Comparison of ENCODE assay signal across 13 mouse cellular contexts in genomic region chr10:117111455-117111854, GRCm38 (mm10). TPM values are rescaled to one million over a fixed set of nuclear protein-coding genes. Genes with fewer than 3 reads are reported as not detected.
DNase-seq lines count a peak whose midpoint lies in the region; ATAC-seq and TF ChIP-seq lines count a peak whose summit lies in the region.
"Had no signal": no experiment of that assay in that cellular context is flagged by ENCODE, and none has a peak within 500 bp of the region (broad histone marks: within the 10 kb centered on the region; RNA-seq: fewer than 3 reads in every experiment).

No protein-coding gene starts in this region.

- no peak overlapping the region for H3K9ac ChIP-seq in hindbrain, embryonic 11.5 days (ENCODE audit: low read depth, low read length)
- no peak overlapping the region for H3K9ac ChIP-seq in hindbrain, embryonic 13.5 days
- H3K9ac ChIP-seq in liver, embryonic 14.5 days (replicated peaks) = no peak overlapping the region
- H3K9ac ChIP-seq: embryonic facial prominence, embryonic 15.5 days had no signal

- H3K36me3 ChIP-seq in hindbrain, embryonic 11.5 days (ENCODE audit: control insufficient read depth, insufficient read depth, low read length) = no peaks in the 10 kb centered on the region
- H3K36me3 ChIP-seq in hindbrain, embryonic 13.5 days = no peaks in the 10 kb centered on the region
- H3K36me3 ChIP-seq in liver, embryonic 14.5 days (replicated peaks; ENCODE audit: control insufficient read depth, insufficient read depth, low read depth) = no peaks in the 10 kb centered on the region; the same call in 1 of the 2 replicates

- no peak overlapping the region for H3K27ac ChIP-seq in hindbrain, embryonic 11.5 days (ENCODE audit: low read depth, low read length)
- H3K27ac ChIP-seq in hindbrain, embryonic 13.5 days = no peak overlapping the region
- H3K27ac ChIP-seq in liver, embryonic 14.5 days = peak overlapping the region; percentile 72
- H3K27ac ChIP-seq: embryonic facial prominence, embryonic 15.5 days had no signal

- H3K27me3 ChIP-seq in hindbrain, embryonic 11.5 days (ENCODE audit: control insufficient read depth, insufficient read depth, low read length) = no peaks in the 10 kb centered on the region
- H3K27me3 ChIP-seq in hindbrain, embryonic 13.5 days = no peaks in the 10 kb centered on the region
- no peaks in the 10 kb centered on the region for H3K27me3 ChIP-seq in liver, embryonic 14.5 days (ENCODE audit: control insufficient read depth, insufficient read depth, low read length)
- H3K27me3 ChIP-seq: embryonic facial prominence, embryonic 15.5 days had no signal

- no peak overlapping the region for H3K4me3 ChIP-seq in hindbrain, embryonic 11.5 days (ENCODE audit: low read depth, low read length)
- no peak overlapping the region for H3K4me3 ChIP-seq in hindbrain, embryonic 13.5 days
- no peak overlapping the region for H3K4me3 ChIP-seq in liver, embryonic 14.5 days (ENCODE audit: insufficient read depth in 1 of 2, low read depth in 2 of 2, low read length in 2 of 2)
- H3K4me3 ChIP-seq: embryonic facial prominence, embryonic 15.5 days had no signal

- TF ChIP-seq CTCF in liver, embryonic 14.5 days (IDR thresholded peaks at IDR 0.05; ENCODE audit: low read depth) = no peak

- DNase-seq in hindbrain, embryonic 11.5 days (ENCODE audit: low spot score) = peak; percentile 20
- peak; percentile 32 for DNase-seq in embryo, embryonic 11 days
- DNase-seq in liver, embryonic 14.5 days (ENCODE audit: low read depth in 3 of 3, low spot score in 3 of 3) = no peak
- no peak for DNase-seq in kidney, adult 9 months
- no peak for DNase-seq in urinary bladder, postnatal 4 days (ENCODE audit: low spot score in 2 of 2)
- DNase-seq: cerebellum, adult 8-10 months; kidney, adult 8-10 months; lung, postnatal 4 days; thymus, postnatal 36 days had no signal

- H3K9me3 ChIP-seq in hindbrain, embryonic 11.5 days (ENCODE audit: control insufficient read depth, low read length) = no peaks in the 10 kb centered on the region
- H3K9me3 ChIP-seq in hindbrain, embryonic 13.5 days = no peaks in the 10 kb centered on the region
- no peaks in the 10 kb centered on the region for H3K9me3 ChIP-seq in liver, embryonic 14.5 days (ENCODE audit: control insufficient read depth, low read length)
- H3K9me3 ChIP-seq: embryonic facial prominence, embryonic 15.5 days had no signal

- 62% methylated on average over 7 of the region's 7 CpGs for WGBS in hindbrain, embryonic 11.5 days
- WGBS in hindbrain, embryonic 13.5 days = 62% methylated on average over 7 of the region's 7 CpGs
- 62% methylated on average over 7 of the region's 7 CpGs for WGBS in liver, embryonic 14.5 days (ENCODE audit: insufficient replicate concordance)

- no peak overlapping the region for H3K4me2 ChIP-seq in hindbrain, embryonic 11.5 days (replicated peaks; ENCODE audit: low read depth, low read length)
- H3K4me2 ChIP-seq in hindbrain, embryonic 13.5 days = no peak overlapping the region
- H3K4me2 ChIP-seq in liver, embryonic 14.5 days (ENCODE audit: low read depth) = peak overlapping the region; percentile 19; the same call in 1 of the 2 replicates
- H3K4me2 ChIP-seq: embryonic facial prominence, embryonic 15.5 days had no signal

- TF ChIP-seq EP300 in liver, embryonic 14.5 days (IDR thresholded peaks at IDR 0.05; ENCODE audit: low read depth) = no peak

- ATAC-seq in hindbrain, embryonic 11.5 days (ENCODE audit: low FRiP score) = no peak
- no peak for ATAC-seq in hindbrain, embryonic 13.5 days (ENCODE audit: low FRiP score)
- peak; percentile 7 for ATAC-seq in activated CD4-positive, CD25-positive, alpha-beta regulatory T cell, adult 4 months
- no peak for ATAC-seq in liver, embryonic 14.5 days (ENCODE audit: insufficient read depth)
- ATAC-seq: forebrain, embryonic 16.5 days had no signal

- H3K4me1 ChIP-seq in hindbrain, embryonic 11.5 days (replicated peaks; ENCODE audit: control insufficient read depth, insufficient read depth, low read length) = no peaks in the 10 kb centered on the region
- peaks cover 29% of the 10 kb centered on the region for H3K4me1 ChIP-seq in hindbrain, embryonic 13.5 days (replicated peaks)
- peaks cover 73 to 76% of the 10 kb centered on the region in 2 experiments for H3K4me1 ChIP-seq in liver, embryonic 14.5 days (replicated peaks; ENCODE audit: control insufficient read depth in 2 of 2, insufficient read depth in 2 of 2, low read length in 1 of 2)

RNA-seq across cellular contexts. Expression of gene Frs2, which starts 36.9 kb away (rescaled TPM):
- polyA plus RNA-seq in hindbrain, embryonic 11.5 days (2014; fragmentation: Nextera tagmentation; extraction: Ambion mirVana) = 28.8 and 31.1 TPM in 2 replicates
- polyA plus RNA-seq in hindbrain, embryonic 13.5 days (2015; fragmentation: Nextera tagmentation; extraction: Ambion mirVana) = 18.6 and 20.5 TPM in 2 replicates
- polyA plus RNA-seq in activated CD4-positive, CD25-positive, alpha-beta regulatory T cell, adult 4 months (2017; shearing (Covaris generic)) = 10 to 100 TPM in 1 of 2 experiments, 1 to 10 TPM in 1; 9.9 to 10.1 TPM
- polyA plus RNA-seq in liver, embryonic 14.5 days (2012; rRNA removed) = 7.9 and 9.2 TPM in 2 replicates
- polyA plus RNA-seq in liver, embryonic 14.5 days (2014; fragmentation: Nextera tagmentation; extraction: Ambion mirVana) = 8.8 and 11.2 TPM in 2 replicates

RNA-seq across cellular contexts. Expression of gene Cct2, which starts 47.8 kb away (rescaled TPM):
- 321 and 357 TPM in 2 replicates for polyA plus RNA-seq in hindbrain, embryonic 11.5 days (2014; fragmentation: Nextera tagmentation; extraction: Ambion mirVana)
- polyA plus RNA-seq in hindbrain, embryonic 13.5 days (2015; fragmentation: Nextera tagmentation; extraction: Ambion mirVana) = 276 and 284 TPM in 2 replicates
- polyA plus RNA-seq in activated CD4-positive, CD25-positive, alpha-beta regulatory T cell, adult 4 months (2017; shearing (Covaris generic)) = 100 to 1,000 TPM; 244 to 245 TPM
- polyA plus RNA-seq in liver, embryonic 14.5 days (2012; rRNA removed) = 78.1 and 137 TPM in 2 replicates
- 170 and 181 TPM in 2 replicates for polyA plus RNA-seq in liver, embryonic 14.5 days (2014; fragmentation: Nextera tagmentation; extraction: Ambion mirVana)

Comparison
In these comparisons a context has a peak if more than half of its experiments do, and no peak if none do; other contexts are left out.
1. DNase-seq: peak in hindbrain, embryonic 11.5 days (single experiment) and embryo, embryonic 11 days (single experiment); none in liver, embryonic 14.5 days (0 of 3), kidney, adult 9 months (single experiment) and urinary bladder, postnatal 4 days (0 of 2).